Mouse (Mus musculus) brain, embryonic 14.5 days (tissue): Measurements from ENCODE around the gene 2610507B11Rik. TPM values are rescaled to one million over a fixed set of nuclear protein-coding genes. Genes with fewer than 3 reads are reported as not detected.

ENCODE experiments used
- DNase-seq: peaks from one replicate; pipeline ENCODE4 v3.0.0-alpha.2; 2011; ENCODE audit warnings: low read depth
- CTCF ChIP-seq: fragments of 200-500 bp; IDR thresholded peaks from 2 replicates; pipeline ENCODE4 v1.5.1; 2012; ENCODE audit warnings: inconsistent platforms, mild to moderate bottlenecking, moderate library complexity, borderline replicate concordance; ENCODE audit not compliant: insufficient read depth, insufficient read length; ENCODE audit errors: extremely low read depth
- POLR2A ChIP-seq: fragments of 200-500 bp; IDR thresholded peaks from 2 replicates; pipeline ENCODE4 v1.6.1; 2012; ENCODE audit warnings: mild to moderate bottlenecking, inconsistent platforms, borderline replicate concordance; ENCODE audit not compliant: poor library complexity, insufficient read depth, insufficient read length, severe bottlenecking; ENCODE audit errors: extremely low read depth
- polyA plus RNA-seq: library from polyadenylated mRNA; depleted of rRNA; stranded (reverse); fragments of >200 nt; gene quantifications from 2 replicates; pipeline ENCODE4 v1.2.3, GENCODE M21; 2012; rRNA removed

2610507B11Rik gene
- polyA plus RNA-seq, 1 experiment, result 71.2 TPM

DNA sequence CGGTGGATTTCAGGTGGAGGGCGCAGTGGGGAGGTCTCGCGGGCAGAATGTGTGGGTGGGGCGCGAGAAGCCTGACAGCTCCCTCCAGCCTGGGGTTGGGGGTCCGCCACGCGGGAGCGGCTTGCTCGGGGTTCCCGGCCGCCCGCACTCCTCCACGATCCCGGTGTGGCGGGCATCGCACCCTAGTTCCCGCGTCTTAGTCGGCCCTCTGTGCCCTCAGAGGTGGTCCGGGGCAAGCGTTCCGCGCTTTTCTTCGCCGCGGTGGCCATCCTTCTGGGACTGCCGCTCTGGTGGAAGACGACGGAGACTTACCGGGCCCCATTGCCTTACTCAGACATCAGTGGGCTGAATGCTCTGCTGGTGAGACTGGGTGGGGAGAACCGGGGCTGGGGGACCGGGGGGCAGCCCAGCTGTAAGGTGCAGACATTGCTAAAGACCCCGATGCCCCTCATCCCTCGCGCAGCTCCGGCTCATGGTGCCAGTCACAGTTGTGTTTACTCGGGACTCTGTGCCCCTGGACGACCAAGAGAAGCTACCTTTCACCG, 67.0 kb downstream of the 2610507B11Rik start:
- no peak for DNase-seq
- no peak for TF ChIP-seq POLR2A

DNA sequence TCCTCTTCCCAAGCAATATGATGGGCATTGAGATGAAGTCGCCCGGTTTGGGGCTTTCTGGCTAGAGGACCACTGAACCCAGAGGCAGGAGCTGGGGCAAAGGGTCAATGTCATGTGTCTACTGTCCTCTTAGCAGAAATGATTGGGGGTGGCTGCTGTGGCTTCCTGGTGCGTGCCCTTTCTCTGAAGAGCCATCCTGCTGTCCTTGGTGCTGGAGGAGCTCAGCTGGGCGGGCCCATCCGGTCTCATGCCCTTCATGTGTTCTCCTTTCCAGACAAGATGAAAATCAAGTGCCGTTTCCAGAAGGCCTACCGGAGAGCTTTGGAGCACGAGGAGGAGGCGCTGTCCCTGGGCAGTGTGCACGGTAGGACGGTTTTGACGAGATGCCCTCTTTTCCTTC, 71.1 kb downstream of the 2610507B11Rik start:
- TF ChIP-seq POLR2A (no peak), CTCF (no peak)

DNA sequence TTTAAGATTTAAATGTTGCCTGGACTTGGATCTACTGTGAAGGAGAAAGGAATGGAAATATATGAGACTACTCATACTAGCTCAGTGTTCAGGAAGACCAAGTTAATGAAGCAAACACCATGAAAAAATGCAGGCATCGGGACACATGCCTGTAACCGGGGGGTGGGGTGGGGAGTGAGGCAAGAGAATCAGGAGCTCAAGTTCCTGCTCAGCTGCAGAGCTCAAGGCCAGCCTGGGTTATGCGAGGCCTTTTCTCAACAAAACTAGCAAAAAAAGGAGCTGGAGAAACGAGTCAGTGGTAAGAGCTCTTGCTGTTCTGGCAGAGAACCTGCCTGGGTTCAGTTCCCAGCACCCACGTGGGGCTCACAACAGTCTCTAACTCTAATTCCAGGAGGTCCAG, 72.4 kb downstream of the 2610507B11Rik start:
- TF ChIP-seq CTCF, result no peak
- DNase-seq, result no peak

More for the DNA sequence above, 71.1 kb downstream of the 2610507B11Rik start:
- DNase-seq, result no peak

DNA sequence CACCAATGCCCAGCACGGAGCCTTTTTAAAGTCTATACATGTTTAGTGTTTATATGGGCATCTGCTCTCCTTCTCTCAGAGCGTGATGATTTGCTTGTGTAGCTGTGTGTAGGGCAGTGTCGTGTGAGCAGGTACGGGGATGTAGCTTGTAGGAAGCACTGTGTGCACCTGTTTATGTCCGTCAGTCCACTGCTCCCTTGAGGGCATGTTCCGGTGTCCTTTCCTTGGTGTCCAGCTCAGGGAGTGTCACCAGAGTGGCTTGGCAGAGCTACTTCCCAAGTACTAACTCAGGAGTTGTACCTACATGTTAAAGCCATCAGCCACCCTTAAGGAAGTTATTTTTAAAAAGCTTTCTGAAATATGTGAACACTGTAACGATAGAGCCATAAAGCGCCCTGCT, 75.5 kb downstream of the 2610507B11Rik start:
- TF ChIP-seq POLR2A, result no peak
- TF ChIP-seq CTCF, result no peak
- no peak for DNase-seq

Other genes with a start within 250 kb of the 2610507B11Rik start
- gene Dhrs13, start 229.5 kb upstream of the 2610507B11Rik start, polyA plus RNA-seq, result 30.9 and 38.7 TPM in 2 replicates
- 111 and 112 TPM in 2 replicates for gene Flot2, start 223.8 kb upstream of the 2610507B11Rik start, polyA plus RNA-seq
- gene Eral1, start 181.4 kb upstream of the 2610507B11Rik start, polyA plus RNA-seq, result 31.5 and 40.6 TPM in 2 replicates
- 19.8 and 36.5 TPM in 2 replicates for gene Fam222b, start 167.1 kb upstream of the 2610507B11Rik start, polyA plus RNA-seq
- 204 and 250 TPM in 2 replicates for gene Traf4, start 96.2 kb upstream of the 2610507B11Rik start, polyA plus RNA-seq
- 8.1 and 13.8 TPM in 2 replicates for gene Nek8, start 85.1 kb upstream of the 2610507B11Rik start, polyA plus RNA-seq
- 13.1 and 15.4 TPM in 2 replicates for gene Tlcd1, start 85.0 kb upstream of the 2610507B11Rik start, polyA plus RNA-seq
- gene Rpl23a, start 78.2 kb upstream of the 2610507B11Rik start, polyA plus RNA-seq, result 1,462 and 1,587 TPM in 2 replicates
- 67.6 and 98.9 TPM in 2 replicates for gene Rab34, start 73.3 kb upstream of the 2610507B11Rik start, polyA plus RNA-seq
- gene Proca1, start 68.4 kb upstream of the 2610507B11Rik start, polyA plus RNA-seq, result 0.43 and 1.0 TPM in 2 replicates
- gene Sdf2, start 16.0 kb upstream of the 2610507B11Rik start, polyA plus RNA-seq, result 109 and 130 TPM in 2 replicates
- 17.3 and 39.5 TPM in 2 replicates for gene Supt6, start 15.8 kb upstream of the 2610507B11Rik start, polyA plus RNA-seq
- 0.49 and 0.72 TPM in 2 replicates for gene BC030499, start 29.1 kb downstream of the 2610507B11Rik start, polyA plus RNA-seq
- gene Spag5, start 39.8 kb downstream of the 2610507B11Rik start, polyA plus RNA-seq, result 22.0 and 42.0 TPM in 2 replicates
- 126 and 134 TPM in 2 replicates for gene Aldoc, start 61.2 kb downstream of the 2610507B11Rik start, polyA plus RNA-seq
- 75.3 and 81.7 TPM in 2 replicates for gene Pigs, start 66.7 kb downstream of the 2610507B11Rik start, polyA plus RNA-seq
- 137 and 174 TPM in 2 replicates for gene Unc119, start 81.7 kb downstream of the 2610507B11Rik start, polyA plus RNA-seq
- gene Foxn1, start 124.8 kb downstream of the 2610507B11Rik start, polyA plus RNA-seq, result 0.03 TPM in 2 replicates
- gene Slc13a2, start 160.5 kb downstream of the 2610507B11Rik start, polyA plus RNA-seq, result not detected in 2 replicates
- gene Slc46a1, start 203.9 kb downstream of the 2610507B11Rik start, polyA plus RNA-seq, result 15.1 and 15.5 TPM in 2 replicates
- gene Sarm1, start 236.0 kb downstream of the 2610507B11Rik start, polyA plus RNA-seq, result 43.3 and 53.5 TPM in 2 replicates
- gene Vtn, start 237.3 kb downstream of the 2610507B11Rik start, polyA plus RNA-seq, result 68.0 and 125 TPM in 2 replicates
- 0.15 and 0.32 TPM in 2 replicates for gene Sebox, start 241.7 kb downstream of the 2610507B11Rik start, polyA plus RNA-seq